Mouse (Mus musculus) frontal cortex, postnatal 36 days (tissue): ENCODE data around the gene Rab23.

Experiments used
- DNase-seq, 2 experiments: peaks; one replicate each; pipeline ENCODE4 v3.0.0; 2022; ENCODE audit warnings: low spot score in 2 of 2

The Rab23 gene

DNA sequence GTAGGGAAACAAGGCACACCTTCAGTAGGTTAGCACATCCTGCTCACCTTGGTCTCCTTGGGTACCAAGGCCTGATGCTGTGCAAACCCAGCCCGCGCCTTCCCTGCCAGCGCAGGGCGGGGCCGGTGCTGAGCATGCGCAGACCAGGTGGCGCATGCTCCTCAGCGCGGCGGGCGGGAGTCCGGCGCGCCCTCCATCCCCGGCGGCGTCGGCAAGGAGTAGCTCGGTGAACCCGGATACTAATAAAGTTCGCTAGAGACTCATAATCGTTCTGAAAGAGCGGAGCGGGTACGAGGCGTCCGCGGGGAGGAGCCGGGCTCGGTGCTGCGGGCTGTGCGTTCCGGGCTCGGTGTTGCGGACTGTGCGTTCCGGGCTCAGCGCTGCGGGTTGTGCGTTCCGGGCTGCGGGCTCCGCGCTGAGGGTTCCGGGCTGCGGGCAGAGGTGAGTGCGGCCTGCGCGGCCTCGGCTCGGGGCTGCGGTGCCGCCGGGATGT is at the start of gene Rab23:
Rab23 (plus strand) TSS at position 155 of the 493 bp plus-strand sequence.
- peak; percentile 84 to 88 for DNase-seq

DNA sequence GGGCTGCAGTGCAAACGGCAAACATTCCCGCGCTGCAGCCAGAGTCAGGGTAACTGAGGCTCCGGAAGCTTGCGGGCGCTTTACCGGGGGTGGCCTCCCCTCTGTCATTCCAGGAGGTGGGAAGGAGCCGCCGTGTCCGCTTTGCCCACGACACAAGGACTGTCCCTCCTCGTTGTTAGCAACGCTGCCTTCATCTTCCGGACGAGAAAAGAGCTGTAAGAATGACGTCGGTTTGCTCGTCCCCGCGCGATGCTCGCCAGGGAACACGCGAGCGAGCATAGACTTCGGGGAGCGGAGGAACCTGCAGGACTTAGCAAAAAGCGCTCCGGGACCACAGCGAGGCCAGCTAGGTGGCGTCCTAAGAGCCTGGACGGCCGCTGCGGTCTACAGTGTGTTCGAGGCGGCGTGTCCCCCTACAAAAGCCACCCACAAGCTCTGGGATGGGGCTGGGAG is 49.5 kb upstream of the Rab23 start:
- DNase-seq, result peak; percentile 64 to 74

DNA sequence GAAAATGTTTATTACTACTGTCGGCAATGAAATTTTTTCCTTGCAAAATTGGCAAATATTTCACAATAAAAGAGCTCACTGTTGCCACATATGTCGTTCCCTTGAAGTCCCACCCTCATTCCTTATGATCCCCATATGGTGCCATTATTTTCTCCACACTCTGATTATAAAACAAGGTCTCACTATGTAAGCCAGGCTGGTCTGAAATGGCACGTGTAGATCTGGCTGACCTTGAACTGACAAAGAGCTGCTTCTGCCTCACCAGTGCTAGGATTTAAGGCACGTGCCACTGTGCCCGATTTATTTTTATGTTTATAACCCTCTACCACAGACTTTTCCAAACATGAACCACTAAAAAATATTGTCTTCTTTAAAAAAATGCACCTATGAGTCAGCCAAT is 48.2 kb upstream of the Rab23 start:
- no peak for DNase-seq

DNA sequence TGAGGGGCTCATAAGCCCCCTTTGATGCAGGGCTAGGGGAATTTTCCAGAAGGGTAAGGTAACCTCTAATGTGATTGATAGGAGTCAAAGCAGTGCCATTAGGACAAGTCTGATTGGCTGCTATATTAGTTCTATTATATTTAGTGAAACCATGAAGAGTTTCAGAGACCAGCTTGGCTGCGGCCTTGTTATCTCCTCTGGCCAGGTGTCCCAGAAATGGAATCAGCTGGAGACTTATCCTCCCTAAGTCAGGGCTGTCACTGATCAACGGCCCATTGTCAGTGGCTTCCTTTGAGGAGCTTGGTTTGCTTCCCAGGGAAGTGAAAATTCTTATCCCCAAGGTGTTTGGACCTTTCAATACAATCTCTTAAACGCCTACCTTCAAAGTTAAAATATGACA is 47.6 kb upstream of the Rab23 start:
- no peak for DNase-seq

DNA sequence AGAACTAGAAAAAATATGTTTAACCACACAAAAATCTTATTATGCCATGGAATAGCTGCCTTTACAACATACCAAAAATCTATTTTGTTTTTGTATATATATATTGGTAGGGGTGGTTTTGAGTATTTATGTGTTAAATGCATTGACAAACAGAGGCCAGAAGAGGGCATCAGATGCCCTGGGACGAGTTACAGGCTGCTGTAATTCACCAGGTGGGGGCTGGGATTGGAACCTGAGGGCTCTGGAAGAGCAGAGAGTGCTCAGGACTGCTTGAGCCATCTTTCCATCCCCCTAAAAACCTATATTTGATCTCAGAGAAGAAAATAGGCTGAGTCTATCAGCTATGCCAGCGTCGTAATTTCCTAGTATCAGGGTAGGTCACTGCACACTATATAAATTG is 47.2 kb upstream of the Rab23 start:
- peak; percentile 22 to 53 for DNase-seq

DNA sequence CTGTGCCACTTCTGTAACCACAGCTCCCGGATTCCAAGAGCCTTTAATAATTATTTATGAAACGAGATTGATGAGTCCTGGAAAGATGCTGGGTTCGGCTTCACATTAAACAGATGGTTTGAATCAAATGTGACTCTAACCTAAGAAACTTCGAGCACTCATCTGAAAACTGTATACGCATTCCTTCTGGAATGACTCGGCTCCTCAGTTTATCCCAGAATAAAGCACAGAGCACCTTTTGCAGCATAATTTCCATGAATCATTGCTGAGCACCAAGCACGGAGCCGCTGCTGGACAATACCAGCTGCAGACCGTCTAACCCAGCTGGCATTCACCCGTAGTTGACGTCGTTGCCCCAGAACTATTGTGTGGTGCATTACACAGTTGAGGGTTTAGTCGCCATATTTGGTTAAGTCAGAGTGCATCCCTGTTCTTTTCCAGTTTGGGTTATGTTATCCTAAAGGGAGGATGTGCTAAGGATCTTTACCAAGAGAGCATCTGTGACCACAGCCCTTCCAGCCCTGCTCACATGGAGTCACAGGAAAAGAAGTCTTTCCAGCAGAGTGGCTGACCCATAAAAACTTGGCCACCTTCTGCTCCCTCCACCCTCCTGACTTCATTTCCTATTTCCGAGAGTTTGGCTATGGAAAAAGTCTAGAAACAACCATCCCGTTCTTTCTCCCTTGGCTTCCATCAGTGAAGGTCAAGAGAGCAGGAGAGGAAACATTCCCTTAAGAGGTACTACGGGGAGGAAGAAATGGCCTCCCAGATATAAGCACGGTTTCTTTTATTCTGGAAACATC is 46.3 kb upstream of the Rab23 start:
- DNase-seq, result no peak

DNA sequence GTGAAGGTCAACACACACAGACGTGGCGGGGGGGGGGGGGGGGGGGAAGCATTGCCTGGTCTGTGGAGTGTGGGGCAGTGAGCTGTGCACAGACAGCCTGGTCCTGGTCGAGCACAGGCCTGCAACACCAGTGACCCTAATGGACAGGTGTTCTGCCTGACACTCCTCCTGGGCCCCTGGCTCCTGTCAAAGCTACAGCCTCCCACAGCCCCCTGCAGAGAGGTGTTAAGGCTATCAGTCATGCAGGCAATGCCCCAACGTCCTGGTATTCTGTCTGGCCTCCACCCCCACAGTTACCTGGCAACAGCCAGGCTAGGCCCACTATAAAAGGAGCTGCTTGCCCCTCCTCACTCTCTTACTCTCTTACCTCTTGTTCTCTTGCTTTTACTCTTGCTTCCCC is 39.3 kb upstream of the Rab23 start:
- no peak for DNase-seq

DNA sequence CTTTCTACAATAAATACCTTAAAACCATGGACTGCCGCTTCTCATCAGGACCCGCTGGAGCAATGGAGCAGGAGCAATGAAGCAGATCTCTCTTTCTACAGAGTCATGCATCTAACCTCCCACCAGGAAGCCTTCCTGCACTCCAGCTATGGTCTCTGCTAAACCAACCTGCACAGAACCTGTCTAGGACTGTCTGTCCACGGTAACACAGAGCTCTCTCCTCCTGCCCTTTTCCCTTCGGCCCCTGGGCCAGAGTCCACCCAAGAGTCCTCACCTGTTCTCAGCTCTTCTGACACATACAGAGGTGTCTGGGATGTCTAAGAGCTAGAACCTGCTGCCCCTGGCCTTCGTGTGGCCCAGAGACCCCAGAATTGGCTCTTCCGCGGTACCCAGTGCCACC is 38.8 kb upstream of the Rab23 start:
- DNase-seq, result no peak

DNA sequence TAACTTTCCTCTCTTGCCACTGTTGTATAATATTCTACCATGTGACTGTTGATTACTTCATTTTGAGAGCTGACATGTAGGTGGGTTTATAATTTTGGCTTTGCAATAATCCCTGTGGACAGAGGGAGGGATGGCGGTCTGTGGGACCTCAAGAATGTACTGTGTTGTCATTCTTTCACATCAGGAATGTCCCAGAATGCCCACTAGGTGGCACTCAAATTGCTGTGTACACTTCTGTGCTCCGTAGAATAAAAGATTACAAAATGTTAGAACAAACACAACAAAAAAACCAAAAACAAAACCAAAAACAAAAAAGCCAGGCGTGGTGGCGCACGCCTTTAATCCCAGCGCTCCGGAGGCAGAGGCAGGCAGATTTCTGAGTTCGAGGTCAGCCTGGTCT is 35.2 kb upstream of the Rab23 start:
- peak in 1 of 2 experiments; percentile 26 for DNase-seq

DNA sequence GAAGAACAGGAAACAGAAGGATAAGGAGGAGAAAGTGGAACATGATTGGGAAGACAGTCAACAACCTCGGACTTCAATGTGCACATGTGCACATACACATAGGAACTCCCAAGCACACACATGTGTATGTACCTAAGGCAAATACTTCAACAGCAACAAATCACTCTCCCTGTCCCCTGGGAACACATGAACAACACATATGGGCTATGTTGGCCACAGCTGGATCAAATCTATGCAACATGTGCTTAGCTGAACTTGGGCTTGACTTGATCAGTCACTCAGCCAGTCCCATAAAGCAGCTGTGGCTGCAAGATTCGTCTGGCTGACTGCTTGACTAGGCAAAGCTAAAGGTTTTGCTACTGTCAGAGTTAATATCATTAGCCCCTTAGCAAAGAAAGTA is 30.9 kb upstream of the Rab23 start:
- no peak for DNase-seq

DNA sequence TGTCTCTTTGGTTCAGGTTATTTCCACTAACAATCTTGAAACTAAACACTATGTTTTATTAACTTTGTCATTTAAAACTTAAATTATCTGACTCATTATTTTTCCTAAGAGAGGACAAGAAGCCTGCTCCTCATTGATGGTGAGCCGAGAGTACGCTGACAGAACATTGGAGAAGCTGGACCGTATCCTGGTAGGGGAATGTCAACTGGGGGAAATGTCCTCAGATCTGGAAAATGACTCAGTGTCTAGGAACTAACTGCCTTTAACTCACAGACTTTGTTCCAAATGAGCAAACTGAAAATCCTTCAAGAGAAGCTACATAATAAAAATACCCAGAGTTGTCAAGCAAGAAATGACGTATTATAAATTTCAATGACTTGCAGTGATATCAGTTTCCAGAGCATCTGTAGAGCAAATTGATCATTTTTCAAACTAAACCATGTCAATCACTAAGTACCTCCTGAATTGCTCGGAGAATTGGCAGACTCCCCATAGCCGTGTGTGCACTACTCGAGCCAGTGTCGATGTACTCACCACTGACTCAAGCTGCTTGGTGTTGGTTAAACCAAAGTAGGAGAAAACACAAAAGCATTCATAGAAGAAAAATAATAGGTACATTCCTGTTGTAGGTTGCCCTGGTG is 30.1 kb upstream of the Rab23 start:
- no peak for DNase-seq

DNA sequence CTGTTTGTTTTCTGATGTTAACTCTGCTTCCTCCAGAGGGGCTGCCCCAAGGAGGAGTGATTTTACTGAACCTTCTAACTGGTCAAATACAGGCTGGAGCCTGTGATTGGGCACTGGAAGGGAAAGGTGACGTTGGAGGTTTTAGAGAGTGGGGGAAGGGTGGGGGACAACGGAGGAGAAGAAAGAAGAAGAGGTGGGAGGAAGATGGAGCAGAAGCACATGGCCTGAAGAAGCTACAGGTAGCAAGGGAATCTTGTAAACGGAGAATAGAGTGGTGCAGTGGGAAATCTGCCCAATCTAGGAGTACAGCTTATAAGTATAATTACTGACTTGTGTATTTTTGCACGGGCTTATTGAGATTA is 29.6 kb upstream of the Rab23 start:
- no peak for DNase-seq

DNA sequence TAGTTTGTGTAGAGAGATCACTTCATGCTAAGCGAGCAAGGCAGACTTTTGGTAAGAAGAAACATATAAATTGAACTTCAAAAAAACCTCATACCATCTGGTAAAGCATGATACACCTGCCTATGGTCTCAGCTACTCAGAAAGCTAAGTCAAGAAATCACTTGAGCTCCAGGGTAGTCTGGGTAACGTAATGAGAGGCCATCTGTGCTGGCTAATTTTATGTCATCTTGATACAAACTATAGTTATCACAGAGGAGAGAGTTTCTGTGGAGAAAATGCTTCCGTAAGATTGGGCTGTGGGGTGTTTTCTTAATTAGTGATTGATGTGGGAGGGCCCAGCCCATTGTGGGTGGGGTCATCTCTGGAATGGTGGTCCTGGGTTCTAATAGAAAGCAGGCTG is 25.8 kb upstream of the Rab23 start:
- DNase-seq, result no peak

DNA sequence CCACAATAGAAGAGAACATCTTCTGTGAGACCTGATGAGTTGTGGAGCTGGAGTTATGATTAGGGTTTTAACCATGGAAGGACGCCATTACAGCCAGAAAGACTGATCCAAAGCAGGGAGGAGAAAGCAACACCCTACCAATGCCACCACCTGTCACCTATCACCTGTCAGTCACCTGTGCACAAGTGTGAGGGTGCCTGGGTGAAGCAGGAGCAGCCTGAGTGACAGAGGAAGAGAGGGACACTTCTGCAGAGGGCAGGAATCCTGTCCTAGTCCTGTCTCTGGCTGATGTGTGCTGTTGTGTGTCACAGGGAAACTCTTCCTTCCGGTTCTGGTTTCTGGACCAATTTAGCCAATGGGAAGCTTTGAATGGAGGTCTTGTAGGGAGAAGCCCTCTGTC is 23.7 kb upstream of the Rab23 start:
- DNase-seq, result no peak

DNA sequence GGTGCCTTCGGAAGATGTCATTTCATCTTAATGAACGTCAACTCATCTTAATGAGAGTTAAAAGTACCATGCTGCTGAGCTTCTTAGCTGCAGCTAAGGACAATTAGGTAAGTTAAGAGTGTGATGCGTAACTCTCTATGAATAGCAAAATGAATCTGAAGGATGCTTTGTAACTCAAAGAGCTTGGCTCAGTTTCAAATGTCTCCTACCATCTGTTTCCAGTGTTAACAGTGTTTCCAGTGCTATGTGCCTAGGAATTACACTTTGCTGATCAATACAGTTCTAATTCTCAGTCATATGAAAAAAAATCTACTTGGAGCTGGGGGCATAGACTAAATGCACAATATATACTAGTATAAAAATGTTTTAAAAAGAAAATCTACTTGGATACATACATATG is 18.4 kb upstream of the Rab23 start:
- peak in 1 of 2 experiments; percentile 24 for DNase-seq

DNA sequence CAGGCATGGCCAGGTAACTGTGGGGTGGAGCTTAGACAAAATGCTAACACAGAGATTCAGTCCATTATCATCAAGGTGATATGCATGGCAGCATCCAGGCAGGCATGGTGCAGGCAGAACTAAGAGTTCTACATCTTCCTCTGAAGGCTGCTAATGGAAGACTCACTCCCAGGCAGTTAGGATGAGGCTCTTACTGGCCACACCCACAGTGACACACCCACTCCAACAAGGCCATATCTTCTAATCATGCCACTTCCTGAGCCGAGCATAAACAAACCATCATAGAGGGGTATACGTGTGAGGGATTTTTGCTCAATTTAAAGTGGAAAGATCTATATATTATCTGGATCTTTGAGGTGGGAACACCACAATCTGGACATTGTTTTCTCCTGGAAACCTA is 10.1 kb upstream of the Rab23 start:
- DNase-seq, result no peak

DNA sequence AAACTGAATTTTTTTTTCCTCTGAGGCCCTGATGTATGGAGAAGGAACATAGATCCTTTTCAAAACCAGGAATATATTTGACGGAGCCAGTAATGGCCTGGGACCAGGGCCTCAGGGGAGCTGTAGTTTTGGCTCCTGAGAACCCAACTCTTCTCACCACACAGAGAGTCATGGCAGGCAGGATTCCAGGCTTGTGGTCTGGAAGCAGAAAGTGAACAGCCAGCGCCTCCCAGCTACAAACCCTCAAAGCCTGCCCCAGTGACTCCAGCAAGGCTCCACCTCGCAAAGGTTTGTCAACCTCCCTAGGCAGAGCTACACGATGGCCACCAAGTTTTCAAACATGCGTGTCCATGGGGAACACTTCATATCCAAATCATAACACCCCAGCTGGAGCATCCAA is 7.7 kb upstream of the Rab23 start:
- no peak for DNase-seq

DNA sequence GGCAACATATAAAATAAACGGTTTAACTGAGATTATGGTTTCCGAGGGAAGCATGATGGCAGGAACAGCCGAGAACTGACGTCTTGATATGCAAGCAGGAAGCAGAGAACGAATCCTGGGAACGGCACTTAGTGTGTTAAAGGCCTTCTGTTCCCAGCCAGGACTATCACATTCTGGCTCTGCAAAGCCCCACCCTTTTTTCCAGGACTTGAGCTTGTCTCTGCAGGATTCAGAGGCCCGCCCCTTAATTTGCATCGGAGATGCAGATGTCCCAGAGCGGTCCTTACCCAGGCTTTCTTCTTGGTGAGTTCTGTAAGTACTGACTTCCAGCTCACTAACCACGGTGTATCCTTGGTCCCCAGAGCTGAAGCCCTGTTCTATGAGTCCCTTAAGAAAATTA is 4.9 kb upstream of the Rab23 start:
- DNase-seq, result no peak

DNA sequence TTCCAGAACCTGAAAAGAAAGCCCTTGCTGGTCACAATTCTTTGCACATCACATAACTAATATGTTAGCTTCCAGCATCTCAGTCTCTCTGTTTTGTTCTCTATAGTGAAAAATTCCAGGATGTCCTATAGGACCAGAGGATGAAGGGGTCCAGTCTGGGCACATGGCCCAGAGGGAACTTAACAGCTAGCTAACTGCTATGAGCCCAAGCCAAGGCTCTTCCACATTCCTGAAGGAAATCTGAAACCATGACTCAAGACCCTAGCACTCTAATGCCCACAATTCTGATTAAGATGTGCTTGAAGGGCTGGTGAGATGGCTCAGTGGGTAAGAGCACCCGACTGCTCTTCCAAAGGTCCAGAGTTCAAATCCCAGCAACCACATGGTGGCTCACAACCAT is 2.1 kb upstream of the Rab23 start:
- no peak for DNase-seq

DNA sequence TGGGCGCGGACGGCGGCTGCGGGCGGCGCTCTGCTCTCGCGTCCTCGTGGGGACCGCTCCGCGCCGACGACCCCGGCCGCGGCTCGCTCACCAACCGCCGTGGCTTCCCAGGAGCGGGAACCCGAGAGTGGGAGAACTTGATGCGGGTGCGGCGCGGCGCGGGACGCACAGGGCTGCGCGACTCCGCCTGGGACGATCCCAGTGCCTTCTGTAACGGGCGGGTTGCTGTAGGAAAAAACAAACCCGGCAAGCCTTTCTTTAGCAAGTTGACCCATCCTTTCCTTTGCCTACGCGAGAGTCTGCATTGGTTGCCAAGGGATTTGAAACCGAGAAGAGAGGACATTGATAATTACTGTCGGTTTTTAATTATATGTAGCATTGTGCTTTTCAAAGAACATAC is 544 bp downstream of the Rab23 start:
- DNase-seq, result no peak

DNA sequence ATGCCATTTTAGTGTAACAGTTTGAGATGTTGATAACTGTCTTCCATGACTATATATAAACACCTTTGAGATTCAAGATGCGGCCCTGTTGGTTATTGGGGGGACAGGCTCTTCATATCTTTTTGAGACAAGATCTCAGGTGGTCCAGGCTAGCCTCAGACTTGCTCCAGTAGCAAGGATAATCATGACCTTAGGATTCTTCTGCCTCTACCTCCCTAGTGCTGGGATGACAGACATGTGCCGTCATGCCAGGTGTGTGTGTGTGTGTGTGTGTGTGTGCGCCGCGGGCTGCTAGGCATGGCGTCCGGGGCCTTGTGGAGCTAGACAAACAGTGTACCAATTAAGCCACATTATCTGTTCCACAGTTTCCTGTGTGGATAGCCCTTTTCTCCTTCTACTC is 1.3 kb downstream of the Rab23 start:
- no peak for DNase-seq

DNA sequence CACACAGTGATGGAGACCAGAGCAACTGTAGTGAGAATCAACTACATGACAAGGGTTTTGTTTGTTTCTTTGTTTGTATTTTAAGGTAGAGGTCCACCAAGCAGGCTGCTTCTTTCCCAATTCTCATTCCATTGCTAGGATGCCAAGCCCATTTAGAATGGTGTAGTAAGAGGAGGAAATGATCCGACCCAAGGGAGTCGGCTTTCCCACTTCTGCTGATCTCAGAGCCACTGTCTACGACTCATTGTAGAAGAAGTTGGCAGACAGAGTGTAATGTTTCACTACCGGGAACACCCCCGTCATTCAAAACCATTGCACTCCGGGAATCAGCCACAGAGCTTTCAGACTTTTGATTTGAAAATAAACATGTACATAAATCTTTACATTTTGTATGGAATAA is 4.8 kb downstream of the Rab23 start:
- DNase-seq, result no peak

DNA sequence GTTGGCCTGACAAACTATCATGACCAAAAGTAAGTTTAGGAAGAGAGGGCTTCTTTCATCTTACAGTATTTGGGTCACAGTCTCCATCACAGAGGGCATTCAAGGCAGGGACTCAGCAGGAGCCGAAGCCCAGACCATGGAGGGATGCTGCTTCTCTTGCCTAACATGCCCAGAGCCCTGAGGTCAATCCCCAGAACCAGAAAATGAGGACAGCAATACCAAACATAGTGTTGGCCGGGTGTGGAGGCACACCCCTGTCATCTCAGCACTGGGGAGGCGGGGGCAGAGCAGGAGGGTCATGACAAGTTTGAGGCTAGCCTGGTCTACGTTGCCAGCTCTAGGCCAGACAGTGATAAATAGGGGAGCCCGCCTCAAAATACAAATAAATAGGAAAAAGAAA is 5.4 kb downstream of the Rab23 start:
- DNase-seq, result no peak
